Mouse (Mus musculus) ES-E14 (cell line): ENCODE measurements at regions not wholly inside any gene's neighbourhood (a gene's known extent, or its start where the extent isn't known, plus 50 kb on each side); places are given as distances from the start of the nearest gene placed in this dataset.

Experiments
- DNase-seq: peaks from one replicate; pipeline ENCODE4 v3.0.0-alpha.2; 2013; ENCODE audit warnings: low read depth, low spot score
- H3K27ac ChIP-seq: 2 replicates; pipeline ENCODE4 v1.5.1; 2012; ENCODE audit warnings: low read depth, mild to moderate bottlenecking, low read length, moderate library complexity, mixed read lengths; ENCODE audit not compliant: poor library complexity, insufficient read depth, severe bottlenecking
- H3K36me3 ChIP-seq: 2 replicates; pipeline ENCODE4 v1.6.1; 2012; ENCODE audit warnings: mild to moderate bottlenecking, low read length, moderate library complexity, mixed read lengths; ENCODE audit not compliant: control insufficient read depth, poor library complexity, insufficient read depth, severe bottlenecking
- H3K4me1 ChIP-seq, 2 experiments: fragments of 150-350 bp in 1 of 2; sonication (generic) in 1 of 2; 2 replicates each; pipeline ENCODE4 v1.6.1; 2012; ENCODE audit warnings: low read length in 2 of 2, mild to moderate bottlenecking in 1 of 2, mixed read lengths in 1 of 2; ENCODE audit not compliant: control insufficient read depth in 2 of 2, insufficient read depth in 2 of 2, poor library complexity in 1 of 2
- H3K4me3 ChIP-seq, 2 experiments: fragments of 150-350 bp in 1 of 2; sonication (generic) in 1 of 2; 2 replicates each; pipeline ENCODE4 v1.5.1; 2012; ENCODE audit warnings: low read length in 2 of 2, low read depth in 1 of 2, mild to moderate bottlenecking in 1 of 2, mixed read lengths in 1 of 2; ENCODE audit not compliant: insufficient read depth in 1 of 2, poor library complexity in 1 of 2, severe bottlenecking in 1 of 2
- H3K9ac ChIP-seq: 2 replicates; pipeline ENCODE4 v1.6.1; 2012; ENCODE audit warnings: low read depth, mild to moderate bottlenecking, low read length, mixed read lengths; ENCODE audit not compliant: poor library complexity, insufficient read depth, severe bottlenecking
- H3K9me3 ChIP-seq: fragments of 150-350 bp; sonication (generic); 2 replicates; pipeline ENCODE4 v1.6.1; 2012; ENCODE audit warnings: low read depth, mild to moderate bottlenecking, low read length; ENCODE audit not compliant: control insufficient read depth, insufficient read depth
- CHD2 ChIP-seq: IDR thresholded peaks from 2 replicates; pipeline ENCODE4 v1.6.1; 2014; ENCODE audit warnings: mild to moderate bottlenecking, low read depth, low read length, inconsistent platforms
- HCFC1 ChIP-seq: IDR thresholded peaks from 2 replicates; pipeline ENCODE4 v1.6.1; 2012; ENCODE audit warnings: low read length, inconsistent platforms, borderline replicate concordance; ENCODE audit not compliant: insufficient read depth
- MAFK ChIP-seq: IDR thresholded peaks from 2 replicates; pipeline ENCODE4 v1.6.1; 2014; ENCODE audit warnings: mild to moderate bottlenecking, low read depth, low read length, inconsistent platforms; ENCODE audit not compliant: insufficient read depth
- ZC3H11A ChIP-seq: IDR thresholded peaks from 2 replicates; pipeline ENCODE4 v1.6.1; 2012; ENCODE audit warnings: low read depth, mild to moderate bottlenecking, inconsistent platforms, low read length, borderline replicate concordance
- ZNF384 ChIP-seq: IDR thresholded peaks from 2 replicates; pipeline ENCODE4 v1.6.1; 2012; ENCODE audit warnings: low read depth, low read length, inconsistent platforms
- in situ Hi-C, 2 experiments: fragments of 600-800 bp; cut with MboI; formaldehyde crosslinking; loops; one replicate each; pipeline ENCODE4 v1.15.1; 2025; ENCODE audit warnings: low sequenced_read_pairs in 2 of 2, inconsistent platforms in 1 of 2; ENCODE audit not compliant: unreplicated experiment in 2 of 2

DNA sequence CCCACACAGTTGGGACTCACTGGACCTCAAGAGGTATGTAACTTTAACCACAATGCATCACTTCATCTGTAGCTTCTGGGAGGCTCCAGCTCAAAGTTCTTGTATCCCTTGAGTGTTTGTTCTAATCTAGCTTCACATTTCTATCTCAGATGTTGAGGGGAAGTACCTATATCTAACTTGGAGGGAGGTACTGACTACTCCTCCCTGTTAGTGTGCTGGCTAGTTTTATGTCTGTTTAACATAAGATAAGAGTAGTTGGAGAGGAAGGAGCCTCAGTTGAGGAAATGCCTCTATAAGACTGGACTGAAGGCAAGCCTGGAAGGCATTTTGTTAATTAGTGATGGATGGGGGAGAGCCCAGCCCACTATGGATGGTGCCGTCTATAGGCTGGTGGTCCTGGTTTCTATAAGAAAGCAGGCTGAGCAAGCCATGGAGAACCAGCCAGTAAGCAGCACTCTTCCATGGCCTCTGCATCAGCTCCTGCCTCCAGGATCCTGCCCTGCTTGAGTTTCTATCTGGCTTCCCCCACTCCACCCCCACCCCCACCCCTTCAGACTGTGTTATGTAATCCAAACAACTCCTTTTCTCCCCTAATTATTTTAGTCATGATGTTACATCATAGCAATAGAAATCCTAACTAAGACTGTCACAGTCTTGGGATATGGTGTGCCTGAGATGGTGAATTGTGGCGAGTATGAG, 135.7 kb upstream of the 4930535I16Rik start:
- DNase-seq, result no peak
- Histone ChIP-seq H3K9ac (no peak overlapping the region), H3K36me3 (no peaks in the 10 kb centered on the region), H3K27ac (peak overlapping the region; percentile 33), H3K4me1 (peaks cover 2 to 15% of the 10 kb centered on the region in 2 experiments), H3K9me3 (no peaks in the 10 kb centered on the region), H3K4me3 (no peak overlapping the region)
- TF ChIP-seq ZNF384, result no peak
- TF ChIP-seq MAFK, result no peak
- TF ChIP-seq ZC3H11A, result no peak
- no peak for TF ChIP-seq HCFC1
- in situ Hi-C loops, result no loop called here

- no peaks in the 10 kb centered on the region for H3K9me3 ChIP-seq
- TF ChIP-seq MAFK (no peak), HCFC1 (no peak), ZC3H11A (no peak), ZNF384 (no peak), CHD2 (no peak)
- H3K4me1 ChIP-seq, result peaks cover 2 to 16% of the 10 kb centered on the region in 2 experiments
- in situ Hi-C loops, result no loop called here
- H3K36me3 ChIP-seq, result no peaks in the 10 kb centered on the region
- no peak overlapping the region for H3K9ac ChIP-seq
- H3K4me3 ChIP-seq, result no peak overlapping the region
- no peak for DNase-seq
- no peak overlapping the region for H3K27ac ChIP-seq
Measured at GRCm38 (mm10) chr4:124052387-124052786, 134.6 kb upstream of the 4930535I16Rik start.

- Histone ChIP-seq H3K4me1 (peaks cover 0 to 12% of the 10 kb centered on the region in 2 experiments; a peak in 2 of 4 replicates), H3K36me3 (no peaks in the 10 kb centered on the region), H3K9ac (no peak overlapping the region), H3K27ac (no peak overlapping the region), H3K4me3 (no peak overlapping the region), H3K9me3 (no peaks in the 10 kb centered on the region)
- no peak for TF ChIP-seq MAFK
- no peak for TF ChIP-seq ZC3H11A
- no peak for TF ChIP-seq CHD2
- TF ChIP-seq ZNF384, result no peak
- no peak for TF ChIP-seq HCFC1
- in situ Hi-C loops, result no loop called here
- DNase-seq, result no peak
Measured at GRCm38 (mm10) chr4:124048348-124048831, 130.6 kb upstream of the 4930535I16Rik start.

GRCm38 (mm10) chr4:124047898-124048297, 130.1 kb upstream of the 4930535I16Rik start:
- no peak for TF ChIP-seq ZC3H11A
- TF ChIP-seq HCFC1, result no peak
- no peak for TF ChIP-seq CHD2
- TF ChIP-seq ZNF384, result no peak
- no peak for TF ChIP-seq MAFK
- H3K27ac ChIP-seq, result no peak overlapping the region
- H3K9ac ChIP-seq, result no peak overlapping the region
- in situ Hi-C loops, result no loop called here
- no peak overlapping the region for H3K4me3 ChIP-seq
- no peaks in the 10 kb centered on the region for H3K36me3 ChIP-seq
- no peaks in the 10 kb centered on the region for H3K9me3 ChIP-seq
- DNase-seq, result no peak
- H3K4me1 ChIP-seq, result peaks cover 0 to 11% of the 10 kb centered on the region in 2 experiments; a peak in 1 of 4 replicates

- H3K4me3 ChIP-seq, result no peak overlapping the region
- no peak overlapping the region for H3K9ac ChIP-seq
- DNase-seq, result no peak
- peaks cover 7 to 10% of the 10 kb centered on the region in 2 experiments for H3K4me1 ChIP-seq
- H3K27ac ChIP-seq, result no peak overlapping the region
- TF ChIP-seq ZC3H11A (no peak), ZNF384 (no peak), HCFC1 (no peak), MAFK (no peak), CHD2 (no peak)
- in situ Hi-C loops, result no loop called here
- no peaks in the 10 kb centered on the region for H3K36me3 ChIP-seq
- no peaks in the 10 kb centered on the region for H3K9me3 ChIP-seq
Measured at GRCm38 (mm10) chr4:124036483-124036882, 118.7 kb upstream of the 4930535I16Rik start.
